Mouse (Mus musculus) MEL (cell line): ENCODE results near the gene Gfod1. TPM values are rescaled to one million over a fixed set of nuclear protein-coding genes. Genes with fewer than 3 reads are reported as not detected.

Source experiments
- DNase-seq: peaks from one replicate; pipeline ENCODE4 v3.0.0; 2011; ENCODE audit warnings: low read depth, low spot score
- H3K27ac ChIP-seq: 2 replicates; pipeline ENCODE4 v1.5.1; 2012; ENCODE audit warnings: low read depth, mild to moderate bottlenecking, control low read depth, low read length, moderate library complexity; ENCODE audit not compliant: control insufficient read depth
- H3K27me3 ChIP-seq, 2 experiments: fragments of 150-350 bp in 1 of 2; sonication (generic) in 1 of 2; 2 replicates each; pipeline ENCODE4 v1.6.1; 2012; ENCODE audit warnings: low read length in 2 of 2, mild to moderate bottlenecking in 2 of 2, improper control_type of control experiment in 1 of 2, moderate library complexity in 1 of 2; ENCODE audit not compliant: insufficient read depth in 2 of 2, control insufficient read depth in 1 of 2
- H3K36me3 ChIP-seq, 2 experiments: 2 replicates each; pipeline ENCODE4 v1.6.1; 2012 to 2014; ENCODE audit warnings: low read length in 2 of 2, improper control_type of control experiment in 1 of 2, inconsistent platforms in 1 of 2, mild to moderate bottlenecking in 1 of 2; ENCODE audit not compliant: insufficient read depth in 2 of 2, control insufficient read depth in 1 of 2
- H3K4me1 ChIP-seq, 2 experiments: fragments of 150-350 bp in 1 of 2; sonication (generic) in 1 of 2; 2 replicates each; pipeline ENCODE4 v1.6.1; 2012; ENCODE audit warnings: low read length in 2 of 2, improper control_type of control experiment in 1 of 2, mild to moderate bottlenecking in 1 of 2; ENCODE audit not compliant: insufficient read depth in 2 of 2, control insufficient read depth in 1 of 2
- H3K4me3 ChIP-seq, 2 experiments: fragments of 150-350 bp in 1 of 2; sonication (generic) in 1 of 2; 2 replicates each; pipeline ENCODE4 v1.5.1; 2012; ENCODE audit warnings: low read depth in 2 of 2, low read length in 2 of 2, mild to moderate bottlenecking in 2 of 2, moderate library complexity in 2 of 2, control low read depth in 1 of 2, improper control_type of control experiment in 1 of 2; ENCODE audit not compliant: control insufficient read depth in 1 of 2, insufficient read depth in 1 of 2
- H3K79me2 ChIP-seq: 2 replicates; pipeline ENCODE4 v1.6.1; 2012; ENCODE audit warnings: mild to moderate bottlenecking, low read length, moderate library complexity; ENCODE audit not compliant: control insufficient read depth, poor library complexity, insufficient read depth
- H3K9ac ChIP-seq: 2 replicates; pipeline ENCODE4 v1.6.1; 2012; ENCODE audit warnings: low read depth, mild to moderate bottlenecking, control low read depth, low read length, moderate library complexity; ENCODE audit not compliant: control insufficient read depth, poor library complexity, severe bottlenecking
- H3K9me3 ChIP-seq: fragments of 150-350 bp; sonication (generic); replicated peaks from 2 replicates; pipeline ENCODE4 v1.6.1; 2012; ENCODE audit warnings: mild to moderate bottlenecking, low read length, improper control_type of control experiment, moderate library complexity; ENCODE audit not compliant: insufficient read depth
- BHLHE40 ChIP-seq: IDR thresholded peaks from 2 replicates; pipeline ENCODE4 v1.6.1; 2012; ENCODE audit warnings: low read depth, mild to moderate bottlenecking, inconsistent platforms, low read length, improper control_type of control experiment, borderline replicate concordance
- CHD1 ChIP-seq: IDR thresholded peaks from 2 replicates; pipeline ENCODE4 v1.6.1; 2012; ENCODE audit warnings: low read depth, mild to moderate bottlenecking, inconsistent platforms, low read length, improper control_type of control experiment
- CHD2 ChIP-seq: IDR thresholded peaks from 2 replicates; pipeline ENCODE4 v1.6.1; 2011; ENCODE audit warnings: low read length, improper control_type of control experiment
- E2F4 ChIP-seq: IDR thresholded peaks from 2 replicates; pipeline ENCODE4 v1.6.1; 2011; ENCODE audit warnings: low read depth, low read length, improper control_type of control experiment, borderline replicate concordance
- EP300 ChIP-seq, 2 experiments: IDR thresholded peaks; 2 replicates each; pipeline ENCODE4 v1.6.1; 2011; ENCODE audit warnings: improper control_type of control experiment in 2 of 2, low read length in 2 of 2, low read depth in 1 of 2, mild to moderate bottlenecking in 1 of 2
- ETS1 ChIP-seq: IDR thresholded peaks from 2 replicates; pipeline ENCODE4 v1.6.1; 2012; ENCODE audit warnings: low read depth, mild to moderate bottlenecking, inconsistent platforms, low read length, improper control_type of control experiment, moderate library complexity
- GATA1 ChIP-seq: IDR thresholded peaks from 2 replicates; pipeline ENCODE4 v1.6.1; 2011; ENCODE audit warnings: low read depth, low read length, improper control_type of control experiment
- HCFC1 ChIP-seq: IDR thresholded peaks from 2 replicates; pipeline ENCODE4 v1.6.1; 2012; ENCODE audit warnings: low read depth, mild to moderate bottlenecking, inconsistent platforms, low read length, improper control_type of control experiment, moderate library complexity
- JUND ChIP-seq: IDR thresholded peaks from 2 replicates; pipeline ENCODE4 v1.6.1; 2011; ENCODE audit warnings: low read depth, mild to moderate bottlenecking, improper control_type of control experiment, low read length
- MAFK ChIP-seq: IDR thresholded peaks from 2 replicates; pipeline ENCODE4 v1.6.1; 2011; ENCODE audit warnings: low read depth, mild to moderate bottlenecking, low read length, improper control_type of control experiment, borderline replicate concordance
- MYB ChIP-seq: IDR thresholded peaks from 2 replicates; pipeline ENCODE4 v1.6.1; 2011; ENCODE audit warnings: mild to moderate bottlenecking, low read depth, low read length, improper control_type of control experiment
- POLR2A ChIP-seq, 2 experiments: IDR thresholded peaks; 2 replicates each; pipeline ENCODE4 v1.6.1; 2011 to 2012; ENCODE audit warnings: low read length in 2 of 2, mild to moderate bottlenecking in 2 of 2, control low read depth in 1 of 2, improper control_type of control experiment in 1 of 2, low read depth in 1 of 2, moderate library complexity in 1 of 2; ENCODE audit not compliant: control insufficient read depth in 1 of 2, insufficient read depth in 1 of 2, poor library complexity in 1 of 2
- TAL1 ChIP-seq: IDR thresholded peaks from 2 replicates; pipeline ENCODE4 v1.6.1; 2012; ENCODE audit warnings: mild to moderate bottlenecking, inconsistent platforms, low read length, moderate library complexity, mixed read lengths
- TBP ChIP-seq: IDR thresholded peaks from 2 replicates; pipeline ENCODE4 v1.8.0; 2011; ENCODE audit warnings: low read depth, low read length, improper control_type of control experiment
- USF2 ChIP-seq, 2 experiments: IDR thresholded peaks; 2 replicates each; pipeline ENCODE4 v1.6.1; 2011 to 2012; ENCODE audit warnings: improper control_type of control experiment in 2 of 2, low read length in 2 of 2, borderline replicate concordance in 1 of 2, inconsistent platforms in 1 of 2, low read depth in 1 of 2, mild to moderate bottlenecking in 1 of 2; ENCODE audit not compliant: insufficient read depth in 1 of 2
- ZKSCAN1 ChIP-seq: IDR thresholded peaks from 2 replicates; pipeline ENCODE4 v1.6.1; 2012; ENCODE audit warnings: low read depth, mild to moderate bottlenecking, inconsistent platforms, low read length, improper control_type of control experiment, moderate library complexity
- ZMIZ1 ChIP-seq: IDR thresholded peaks from 2 replicates; pipeline ENCODE4 v1.6.1; 2012; ENCODE audit warnings: low read depth, mild to moderate bottlenecking, inconsistent platforms, low read length, improper control_type of control experiment, moderate library complexity
- polyA plus RNA-seq, 2 experiments: library from polyadenylated mRNA; stranded (reverse) in 1 of 2; unstranded in 1 of 2; fragments of >175 nt in 1 of 2; fragments of >200 nt in 1 of 2; gene quantifications; 2 replicates each; pipeline versions ENCODE4 v1.2.1 to v1.2.4; 2012; ENCODE audit warnings: low replicate concordance in 2 of 2, low read depth in 1 of 2; ENCODE audit not compliant: insufficient read length in 2 of 2, insufficient read depth in 1 of 2, missing spikeins in 1 of 2
- total RNA-seq: library from RNA; depleted of rRNA; stranded (reverse); fragments of 300-350 nt; gene quantifications from 2 replicates; pipeline ENCODE4 v1.2.3, GENCODE M21; 2012

The Gfod1 gene
- total and polyA plus RNA-seq, 3 experiments, result 0.27 to 0.93 TPM; not detected in 1

DNA sequence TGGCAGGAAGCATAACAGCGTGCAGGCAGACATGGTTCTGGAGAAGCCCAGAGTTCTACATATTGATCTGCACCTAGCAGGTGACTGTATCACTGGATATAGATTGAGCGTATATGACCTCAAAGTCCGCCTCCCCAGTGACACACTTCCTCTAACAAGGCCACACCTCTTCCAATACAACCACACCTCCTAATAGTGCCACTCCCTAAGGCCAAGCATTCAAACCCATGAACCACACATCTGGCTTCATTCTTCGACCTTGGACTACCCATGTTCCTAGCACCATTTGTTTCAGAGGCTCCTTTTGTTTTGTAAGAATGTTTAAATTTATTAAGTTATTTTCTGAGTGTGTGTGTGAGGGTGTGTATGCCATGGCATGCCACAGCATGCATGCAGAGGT, 116.2 kb downstream of the Gfod1 start:
- TF ChIP-seq JUND (no peak), TBP (no peak), USF2 (IDR thresholded peaks at IDR 0.05; ENCODE audit: borderline replicate concordance in 1 of 2, insufficient read depth in 1 of 2, low read depth in 1 of 2, low read length in 2 of 2) (no peak), MYB (no peak), E2F4 (no peak), ZMIZ1 (no peak), EP300 (IDR thresholded peaks at IDR 0.05; ENCODE audit: low read depth in 1 of 2, low read length in 2 of 2) (no peak), POLR2A (IDR thresholded peaks at IDR 0.05; ENCODE audit: control insufficient read depth in 1 of 2, insufficient read depth in 1 of 2, low read depth in 1 of 2, low read length in 2 of 2, poor library complexity in 1 of 2) (no peak), GATA1 (no peak), ZKSCAN1 (no peak)
- Histone ChIP-seq H3K27me3 (no peaks in the 10 kb centered on the region), H3K4me3 (no peak overlapping the region), H3K36me3 (peaks cover 0 to 20% of the 10 kb centered on the region in 2 experiments; a peak in 2 of 4 replicates), H3K9me3 (no peaks in the 10 kb centered on the region), H3K27ac (no peak overlapping the region), H3K4me1 (peaks cover 5 to 16% of the 10 kb centered on the region in 2 experiments), H3K79me2 (no peaks in the 10 kb centered on the region), H3K9ac (no peak overlapping the region)
- no peak for DNase-seq

DNA sequence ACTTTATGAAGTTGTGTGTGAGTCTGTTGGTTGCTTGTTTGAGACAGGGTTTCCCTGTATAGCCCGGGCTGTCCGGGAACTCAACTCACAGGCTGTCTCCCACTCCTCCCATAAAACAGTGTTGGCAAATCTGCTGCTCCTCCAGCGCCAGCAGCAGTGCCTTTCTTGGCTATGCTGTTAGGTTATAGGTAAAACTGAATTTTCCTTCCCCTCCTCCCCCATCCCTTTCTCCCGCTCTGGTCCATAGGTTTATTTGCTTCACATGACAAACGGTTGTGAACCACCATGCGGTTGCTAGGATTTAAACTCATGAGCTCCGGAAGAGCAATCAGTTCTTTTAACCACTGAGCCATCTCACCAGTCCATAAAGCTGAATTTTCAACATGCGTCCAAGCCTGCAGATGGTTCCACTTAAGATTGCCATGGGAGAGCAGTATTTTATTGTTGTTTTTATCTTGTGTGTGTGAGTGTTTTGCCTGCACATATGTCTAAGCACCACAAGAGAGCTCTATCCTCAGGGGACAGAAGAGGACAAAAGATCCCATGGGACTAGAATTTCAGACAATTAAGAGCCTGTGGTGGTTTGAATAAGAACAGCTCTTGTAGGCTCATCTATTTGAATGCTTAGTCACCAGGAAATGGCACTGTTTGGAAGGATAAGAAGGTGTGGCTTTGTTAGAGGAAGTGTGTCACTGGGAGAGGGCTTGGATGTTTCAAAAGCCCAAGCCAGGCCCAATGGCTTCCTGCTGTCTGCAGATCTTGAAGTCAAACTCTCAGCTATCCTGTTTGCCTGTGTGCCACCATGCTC, 120.5 kb downstream of the Gfod1 start:
- TF ChIP-seq JUND (no peak), TAL1 (no peak), BHLHE40 (peak; percentile 5; the same call in 1 of the 2 replicates), MAFK (no peak), CHD2 (no peak), HCFC1 (no peak), CHD1 (no peak), ETS1 (0 out of 2 replicates have a peak, but pooled peaks have one; percentile 7)
- H3K4me1 ChIP-seq, result peaks cover 0 to 10% of the 10 kb centered on the region in 2 experiments; a peak in 2 of 4 replicates
- H3K36me3 ChIP-seq, result peaks cover 0 to 3% of the 10 kb centered on the region in 2 experiments; a peak in 2 of 4 replicates
- peak; percentile 55 for DNase-seq
- no peaks in the 10 kb centered on the region for H3K9me3 ChIP-seq
- H3K27me3 ChIP-seq, result no peaks in the 10 kb centered on the region; a peak in 1 of 4 replicates
- H3K79me2 ChIP-seq, result no peaks in the 10 kb centered on the region
- H3K27ac ChIP-seq, result no peak overlapping the region
- H3K4me3 ChIP-seq, result peak overlapping the region; percentile 14 to 23; a peak in 3 of 4 replicates
- H3K9ac ChIP-seq, result peak overlapping the region; percentile 33; the same call in 1 of the 2 replicates
